Mouse (Mus musculus) heart, adult 2 months (tissue): ENCODE data around the gene Bahcc1.

Source experiments
- CTCF ChIP-seq: fragments of 200-600 bp; IDR thresholded peaks from 2 replicates; pipeline ENCODE4 v1.8.1; 2022; ENCODE audit warnings: antibody characterized with exemption, mild to moderate bottlenecking, moderate library complexity
- EP300 ChIP-seq: fragments of 200-500 bp; IDR thresholded peaks from 2 replicates; pipeline ENCODE4 v1.6.1; 2011; ENCODE audit warnings: low read depth, low read length, control low read depth; ENCODE audit not compliant: insufficient read depth
- POLR2A ChIP-seq: fragments of 200-500 bp; IDR thresholded peaks from 2 replicates; pipeline ENCODE4 v1.6.1; 2011; ENCODE audit warnings: mild to moderate bottlenecking, low read depth, low read length, control low read depth; ENCODE audit not compliant: insufficient read depth

DNA sequence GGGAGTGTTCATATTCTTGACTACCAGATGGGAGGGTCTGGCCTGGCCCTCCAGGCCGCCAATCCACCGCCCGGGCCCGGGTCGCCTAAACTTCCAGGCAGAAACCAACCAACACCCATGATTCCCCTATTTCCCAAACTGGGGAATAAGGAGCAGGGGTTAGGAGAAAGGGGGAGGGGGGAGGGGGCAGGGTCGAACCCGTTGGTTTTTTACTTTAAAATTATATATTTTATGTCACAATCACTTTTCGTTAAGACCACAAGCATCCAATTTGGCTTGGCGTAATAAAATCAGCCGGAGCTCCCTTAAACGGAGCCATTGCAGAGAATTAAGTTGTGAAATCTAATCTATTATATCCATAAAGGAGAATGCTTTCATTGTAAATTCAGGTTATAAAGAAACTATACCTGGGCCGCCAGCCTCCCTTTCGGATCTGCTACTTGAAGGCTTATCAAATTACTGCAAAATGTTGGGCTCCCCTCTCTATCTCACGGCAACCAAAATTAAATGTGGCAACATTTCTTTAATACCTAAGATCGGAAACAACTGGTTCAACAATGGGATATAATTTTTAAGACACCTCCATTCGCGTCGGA, 46.5 kb upstream of the Bahcc1 start:
- no peak for TF ChIP-seq CTCF
- no peak for TF ChIP-seq EP300
- TF ChIP-seq POLR2A, result no peak
